Mouse (Mus musculus) adrenal gland, adult 18-20 months (tissue): ENCODE results near the gene Palm. TPM values are rescaled to one million over a fixed set of nuclear protein-coding genes. Genes with fewer than 3 reads are reported as not detected.
A peak's percentile ranks its signal among the peaks of the same experiment; 100 is the strongest.

Experiments used
- DNase-seq, 2 experiments: peaks; one replicate each; pipeline ENCODE4 v3.0.0; 2021 to 2022; ENCODE audit warnings: low spot score in 2 of 2
- total RNA-seq, 2 experiments: library from RNA; stranded (reverse); gene quantifications; 1 replicate in 1 of 2; 2 replicates in 1 of 2; pipeline ENCODE4 v1.2.3; 2021

The Palm gene
- total RNA-seq, 2 experiments from 2014 or later, result 59.4 to 62.2 TPM

DNA sequence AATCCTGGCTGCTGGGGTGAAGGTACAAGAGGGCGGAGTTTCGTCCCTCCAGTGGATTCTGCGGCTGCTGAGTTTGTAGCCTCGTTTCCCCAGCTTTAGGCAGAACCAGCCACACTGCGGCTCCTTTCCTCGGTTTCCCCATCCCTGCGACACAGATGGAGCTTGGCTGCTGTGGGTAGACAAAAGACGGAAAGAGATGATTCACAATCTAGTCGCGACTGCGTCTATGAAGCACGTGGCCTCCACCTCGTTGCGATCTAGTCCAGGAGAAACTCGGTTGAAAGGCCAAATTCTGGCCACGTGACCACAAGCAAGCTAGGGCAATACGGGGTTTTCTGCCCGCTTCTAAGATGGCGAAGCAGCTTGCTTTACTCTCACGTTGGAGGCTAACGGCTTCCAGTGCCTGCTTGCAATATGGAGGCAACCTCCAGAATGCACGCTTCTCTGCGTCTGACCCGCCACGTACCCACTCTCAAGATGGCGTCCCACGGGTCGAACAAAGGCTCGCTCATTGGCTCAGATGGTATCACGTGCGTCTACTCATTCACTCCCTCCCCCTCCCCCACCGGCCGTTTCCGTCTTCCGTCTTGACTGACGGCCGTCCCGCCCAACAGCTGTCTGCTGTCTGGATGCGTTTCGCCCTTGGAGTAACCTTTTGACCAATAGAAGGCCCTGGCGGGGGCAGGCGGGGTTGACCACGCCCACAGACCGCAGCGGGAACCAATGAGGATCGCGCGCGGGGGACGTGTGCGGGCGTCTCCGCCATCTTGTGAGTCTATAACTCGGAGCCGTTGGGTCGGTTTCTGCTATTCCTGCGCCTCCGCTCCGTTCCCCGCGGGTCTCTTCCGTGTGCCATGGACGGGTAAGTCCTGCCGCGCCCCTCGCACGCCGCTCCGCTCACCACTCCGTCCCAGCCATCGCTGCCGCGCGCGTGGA, 60.8 kb downstream of the Palm start, which contains the start of gene Ptbp1:
Ptbp1 (plus strand) TSS at position 568 of the 936 bp plus-strand sequence.
- peak; percentile 97 for DNase-seq

DNA sequence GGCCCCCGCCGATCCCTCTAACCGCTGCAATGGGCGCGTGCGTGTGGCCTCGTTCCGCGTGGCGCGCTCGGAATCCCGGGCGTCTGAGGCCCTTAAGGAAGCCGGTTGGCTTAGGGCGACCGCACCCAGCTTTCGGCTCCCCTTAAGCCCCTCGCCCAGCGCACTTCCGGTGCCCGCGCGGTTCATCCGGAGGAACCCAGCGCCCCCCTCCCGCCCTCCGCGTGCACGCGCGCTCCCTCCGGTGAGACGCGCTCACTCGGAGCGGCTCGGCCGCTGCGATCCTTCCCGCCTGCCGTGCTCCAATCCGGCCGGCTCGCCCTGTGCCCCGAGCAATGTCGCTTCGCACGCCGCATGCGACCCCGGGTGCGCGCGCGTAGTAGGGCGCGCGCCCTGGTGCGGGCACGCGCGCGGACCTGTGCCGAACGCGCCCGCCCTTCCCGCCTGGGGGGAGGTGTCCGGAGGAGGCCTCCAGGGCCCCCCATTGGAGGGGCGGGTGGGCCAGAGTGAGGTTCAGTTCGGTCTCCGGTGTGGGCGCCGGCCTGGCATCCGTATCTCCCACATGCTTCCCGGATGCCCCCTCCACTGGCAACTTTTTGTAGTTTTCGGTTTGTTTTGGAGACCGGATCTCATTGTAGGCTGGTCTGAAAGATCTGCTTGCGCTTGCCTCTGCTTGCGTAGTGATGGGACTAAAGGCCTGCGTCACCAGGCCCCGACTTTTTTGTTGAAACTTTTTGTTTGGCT, 61.6 kb downstream of the Palm start:
- peak; percentile 65 to 70 for DNase-seq

DNA sequence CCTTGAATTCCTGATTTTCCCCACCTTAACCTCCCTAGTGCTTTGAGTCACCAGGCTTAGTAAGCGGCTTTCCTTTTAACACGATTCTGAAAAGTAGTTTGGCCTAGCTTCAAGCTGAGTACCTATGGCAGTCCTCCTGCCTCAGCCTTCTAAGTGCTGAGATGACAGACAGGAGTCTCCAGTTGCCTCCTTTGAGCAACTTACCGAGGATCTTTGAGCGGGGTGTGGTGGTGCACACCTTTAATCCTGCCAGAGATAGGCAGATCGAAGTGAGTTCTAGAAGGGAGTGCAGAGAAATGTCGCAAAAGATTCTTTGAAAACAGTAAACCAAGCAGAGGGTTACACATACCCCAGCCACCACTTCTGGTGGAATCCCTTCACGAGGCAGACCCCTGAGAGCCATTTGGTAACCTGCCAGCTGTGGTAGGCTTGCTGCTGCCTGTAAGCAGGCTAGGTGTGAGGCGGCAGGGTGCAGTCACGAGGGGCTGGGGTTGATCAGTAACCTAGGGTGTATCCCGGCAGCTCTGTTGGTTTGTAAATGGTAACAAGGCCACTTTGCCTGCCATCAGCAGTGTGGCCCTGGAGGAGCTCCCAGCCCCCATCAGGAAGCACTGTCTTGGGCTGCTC, 62.3 kb downstream of the Palm start:
- peak in 1 of 2 experiments; percentile 37 for DNase-seq

DNA sequence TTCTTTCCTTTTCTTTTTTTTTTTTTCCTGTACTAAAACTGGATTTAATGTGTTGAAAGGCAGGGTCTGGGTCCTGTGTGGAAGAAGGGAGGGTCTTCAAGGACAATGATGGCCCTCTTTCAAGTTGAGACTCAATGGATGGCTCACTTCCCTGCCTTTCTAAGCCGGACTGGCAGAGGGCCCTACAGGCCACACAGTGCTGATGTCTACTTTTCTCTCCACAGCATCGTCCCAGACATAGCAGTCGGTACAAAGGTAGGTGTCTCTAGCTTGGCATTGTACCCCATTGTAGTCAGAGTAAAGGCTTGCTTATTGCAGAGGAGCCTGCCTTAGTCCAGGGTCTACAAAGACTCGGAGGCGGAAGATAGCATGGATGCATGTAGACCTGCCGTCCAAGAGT, 62.9 kb downstream of the Palm start:
- DNase-seq, result no peak

DNA sequence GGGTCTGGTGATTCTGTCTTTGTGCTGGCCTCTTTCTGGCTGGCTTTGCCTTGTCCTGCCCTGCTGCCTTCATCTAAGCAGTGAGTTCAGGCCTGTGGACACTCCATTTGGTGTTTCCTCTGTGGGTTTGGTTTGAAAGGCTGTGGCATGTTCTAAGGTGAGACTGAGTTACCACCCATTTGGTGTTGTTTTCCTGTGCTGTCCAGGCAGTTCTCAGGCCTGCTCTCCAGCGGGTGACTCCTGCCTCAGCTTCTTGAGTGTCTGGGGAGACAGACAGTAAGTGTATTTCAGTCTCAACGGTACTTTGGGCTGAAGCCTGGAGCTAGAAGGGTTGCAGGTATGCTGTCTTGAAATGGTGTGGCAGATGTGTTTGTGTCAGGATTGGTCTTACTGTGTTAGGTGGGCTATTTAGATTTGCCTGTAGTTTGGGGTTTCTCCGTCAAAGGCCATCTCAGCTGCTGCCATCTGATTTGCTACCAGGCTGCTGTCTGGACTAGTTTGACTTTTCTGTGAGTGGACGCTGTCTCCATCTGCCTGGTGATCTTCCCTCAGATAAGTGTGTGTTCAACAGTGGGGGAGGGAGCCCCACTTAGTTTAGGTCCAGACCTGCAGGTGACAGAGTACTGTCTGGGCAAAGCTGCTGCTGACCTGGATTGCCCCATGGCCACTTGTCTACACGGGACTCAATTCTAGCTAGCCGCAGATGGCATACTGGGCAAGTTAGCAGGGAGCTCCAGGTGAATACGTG, 63.5 kb downstream of the Palm start:
- no peak for DNase-seq

DNA sequence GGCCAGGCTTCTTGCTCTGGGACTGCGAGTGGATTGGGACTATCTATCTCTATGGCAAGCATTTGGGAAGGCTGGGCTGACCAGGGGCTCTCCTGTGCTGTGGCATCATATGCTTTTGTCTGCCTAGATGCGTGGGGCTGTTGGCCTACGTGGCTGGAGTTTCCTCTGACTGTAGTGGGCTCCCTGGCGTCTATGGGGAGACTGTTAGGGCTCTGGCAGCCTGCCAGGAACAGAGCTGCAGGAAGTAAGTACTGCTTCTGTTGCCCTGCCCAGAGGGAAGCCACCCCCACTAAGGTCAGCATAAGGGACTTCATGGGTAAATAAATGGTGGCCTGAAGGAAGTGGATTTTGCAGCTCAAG, 64.1 kb downstream of the Palm start:
- peak in 1 of 2 experiments; percentile 69 for DNase-seq

DNA sequence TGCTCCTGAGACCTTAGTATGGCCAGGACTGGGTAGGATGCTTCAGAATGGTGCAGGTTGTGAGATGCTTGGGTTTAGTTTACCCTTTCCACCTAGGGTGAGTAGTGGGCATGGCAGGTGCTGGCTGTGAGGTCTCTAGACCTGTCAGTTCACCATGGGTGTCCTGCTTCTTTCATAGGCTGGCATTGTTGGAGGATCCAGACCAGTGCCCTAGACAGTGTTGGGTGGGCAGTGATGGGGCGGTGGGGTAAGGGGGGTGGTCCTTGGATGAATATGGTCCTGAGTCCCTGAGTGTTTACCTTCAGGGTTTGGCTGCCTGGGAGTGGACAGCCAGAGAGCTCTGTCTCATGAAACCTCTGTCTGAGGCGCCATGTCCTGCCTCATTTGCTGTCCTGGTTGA, 64.5 kb downstream of the Palm start:
- no peak for DNase-seq

DNA sequence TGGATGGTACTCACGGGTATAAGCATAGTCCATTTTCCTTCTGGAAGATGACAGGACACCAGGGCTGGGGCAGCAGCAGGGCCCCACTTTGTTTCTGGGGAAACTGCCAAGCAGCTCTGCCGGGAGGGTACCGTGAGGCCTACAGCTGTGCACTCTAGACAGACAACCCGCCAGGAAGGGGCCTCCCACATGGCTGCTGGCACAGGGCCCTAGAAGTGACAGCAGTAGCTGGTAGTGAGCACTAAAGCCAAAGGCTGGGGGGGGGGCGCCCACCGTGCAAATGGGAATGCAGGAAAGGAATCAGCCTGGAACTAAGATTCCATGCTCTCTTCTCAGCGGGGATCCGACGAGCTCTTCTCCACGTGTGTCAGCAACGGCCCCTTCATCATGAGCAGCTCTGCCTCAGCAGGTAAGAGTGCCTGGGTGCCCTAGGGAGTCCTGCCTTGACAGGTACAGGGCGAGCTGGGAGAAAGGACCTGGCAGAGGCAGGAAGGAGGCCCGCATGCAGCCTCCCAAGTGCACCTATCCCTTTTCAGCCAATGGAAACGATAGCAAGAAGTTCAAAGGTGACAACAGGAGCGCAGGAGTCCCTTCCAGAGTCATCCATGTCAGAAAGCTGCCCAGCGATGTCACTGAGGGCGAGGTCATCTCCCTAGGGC, 65.2 kb downstream of the Palm start:
- DNase-seq, result peak in 1 of 2 experiments; percentile 53

DNA sequence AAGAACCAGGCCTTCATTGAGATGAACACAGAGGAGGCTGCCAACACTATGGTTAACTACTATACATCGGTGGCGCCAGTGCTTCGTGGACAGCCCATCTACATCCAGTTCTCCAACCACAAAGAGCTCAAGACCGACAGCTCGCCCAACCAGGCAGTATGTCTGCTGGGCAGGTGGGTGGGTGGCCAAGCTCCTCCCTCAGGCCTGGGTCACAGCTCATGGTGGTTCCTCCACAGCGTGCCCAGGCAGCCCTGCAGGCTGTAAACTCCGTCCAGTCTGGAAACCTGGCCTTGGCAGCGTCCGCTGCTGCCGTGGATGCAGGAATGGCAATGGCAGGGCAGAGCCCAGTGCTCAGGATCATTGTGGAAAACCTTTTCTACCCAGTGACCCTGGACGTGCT, 65.7 kb downstream of the Palm start:
- no peak for DNase-seq

DNA sequence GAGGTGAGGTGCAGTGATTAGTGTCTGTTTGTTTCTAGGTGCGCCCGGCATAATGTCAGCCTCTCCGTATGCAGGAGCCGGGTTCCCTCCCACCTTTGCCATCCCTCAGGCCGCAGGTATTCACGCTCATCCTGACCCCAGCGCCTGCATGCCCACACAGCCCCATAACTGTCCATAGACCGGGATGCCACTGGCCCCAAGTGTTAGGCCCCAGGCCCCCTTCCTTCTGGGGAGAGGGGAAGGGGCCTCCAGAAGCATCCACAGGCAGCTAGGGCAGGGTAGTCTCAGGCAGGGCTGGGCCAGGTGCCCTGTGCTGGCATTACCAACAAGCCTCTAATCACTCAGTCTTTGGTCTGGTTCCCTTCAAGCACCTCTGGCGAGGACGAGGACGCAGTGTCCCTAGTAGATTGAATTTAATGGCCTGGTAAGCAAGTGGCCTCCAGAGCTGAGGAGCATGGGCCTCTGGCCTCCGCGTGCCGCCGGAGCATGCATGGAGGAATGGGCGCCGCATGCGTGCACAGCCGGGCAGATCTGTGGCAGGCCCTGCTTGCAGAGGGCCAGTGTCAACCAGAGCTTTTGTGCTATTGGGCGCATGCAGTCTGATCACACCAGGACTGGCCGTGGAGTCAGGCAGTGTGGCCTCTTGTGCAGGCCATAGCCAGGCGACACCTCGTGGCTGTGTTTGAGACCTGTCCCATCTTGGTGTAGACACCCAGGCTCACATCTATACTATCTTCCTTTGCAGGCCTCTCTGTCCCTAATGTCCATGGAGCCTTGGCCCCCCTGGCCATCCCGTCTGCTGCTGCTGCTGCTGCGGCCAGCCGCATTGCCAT, 66.9 kb downstream of the Palm start:
- DNase-seq, result no peak

DNA sequence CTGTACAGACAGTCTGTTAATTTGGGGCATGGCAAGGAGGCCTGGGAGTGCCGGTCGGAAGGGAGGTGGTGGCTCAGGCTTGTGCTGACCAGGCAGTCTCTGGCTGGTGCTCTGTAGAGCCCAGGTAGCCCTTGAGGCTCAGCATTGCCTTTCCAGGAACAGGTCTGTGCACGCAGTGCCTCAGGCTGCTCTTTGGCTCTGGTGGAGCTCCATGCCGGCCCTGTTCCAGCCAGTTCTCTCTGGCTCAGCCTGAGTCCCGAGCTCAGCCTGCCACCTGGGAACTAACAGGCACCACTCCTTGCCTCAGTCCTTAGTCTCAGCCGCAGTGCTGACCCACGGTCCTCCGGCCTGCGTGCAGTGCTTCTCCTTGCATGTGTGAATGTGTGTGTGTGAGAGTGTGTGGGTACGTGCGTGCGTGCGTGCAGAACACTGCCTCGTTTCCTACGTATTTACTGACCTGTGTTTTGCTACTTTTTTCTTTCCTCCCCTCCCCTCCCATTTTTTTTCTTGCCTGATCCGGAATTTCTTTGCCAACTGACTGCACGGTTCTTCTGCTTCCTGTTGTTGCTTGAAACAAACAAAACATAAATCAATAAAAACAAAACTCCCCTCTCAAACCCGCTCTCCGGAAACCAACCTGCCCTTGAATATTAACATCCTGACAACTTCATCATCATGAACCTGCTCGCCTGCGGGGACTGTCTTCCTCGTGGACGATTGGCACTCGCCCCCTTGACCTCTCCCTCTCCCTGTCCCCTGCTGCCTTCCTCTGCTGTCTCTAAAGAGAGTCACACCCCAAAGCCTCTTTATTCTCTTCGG, 68.1 kb downstream of the Palm start:
- no peak for DNase-seq

DNA sequence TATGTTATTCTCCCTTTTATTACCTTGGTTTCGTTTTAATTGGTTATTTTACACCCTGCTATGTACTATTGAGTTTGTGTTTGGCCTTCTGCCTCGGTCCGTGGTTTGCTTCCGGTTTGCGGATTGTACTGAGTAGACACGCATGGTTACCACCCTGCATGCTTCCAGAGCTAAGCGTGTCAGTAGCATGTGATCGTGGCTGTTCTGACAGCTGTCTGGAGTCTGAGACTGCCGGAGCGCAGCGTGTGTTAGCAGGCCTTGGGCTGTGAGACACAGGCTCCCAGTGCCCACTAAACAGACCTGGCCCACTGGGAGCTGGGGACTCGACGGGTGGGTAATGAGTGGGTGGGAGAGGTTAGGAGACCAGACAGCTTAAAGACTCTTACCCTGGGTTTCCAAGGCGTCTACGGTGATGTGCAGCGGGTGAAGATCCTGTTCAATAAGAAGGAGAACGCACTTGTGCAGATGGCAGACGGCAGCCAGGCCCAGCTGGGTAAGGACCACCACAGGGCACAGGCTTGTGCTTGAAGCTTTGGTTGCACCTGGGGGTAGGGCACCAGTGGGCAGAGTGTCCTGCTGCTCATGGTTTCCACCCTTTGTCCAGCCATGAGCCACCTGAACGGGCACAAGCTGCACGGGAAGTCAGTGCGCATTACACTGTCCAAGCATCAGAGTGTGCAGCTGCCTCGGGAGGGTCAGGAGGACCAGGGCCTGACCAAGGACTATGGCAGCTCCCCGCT, 68.8 kb downstream of the Palm start:
- DNase-seq, result no peak

DNA sequence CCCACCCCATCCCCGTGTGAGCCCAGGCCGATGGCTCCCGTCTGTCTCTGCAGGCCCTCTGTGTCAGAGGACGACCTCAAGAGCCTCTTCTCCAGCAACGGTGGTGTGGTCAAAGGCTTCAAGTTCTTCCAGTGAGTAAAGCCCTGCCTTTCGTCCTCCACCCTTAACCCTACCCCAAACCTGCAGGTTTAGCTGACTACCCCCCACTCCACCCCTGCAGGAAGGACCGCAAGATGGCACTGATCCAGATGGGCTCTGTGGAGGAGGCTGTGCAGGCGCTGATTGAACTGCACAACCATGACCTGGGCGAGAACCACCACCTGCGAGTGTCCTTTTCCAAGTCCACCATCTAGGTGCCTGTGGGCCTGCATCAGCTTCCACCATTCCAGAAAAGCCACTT, 69.6 kb downstream of the Palm start:
- DNase-seq, result no peak

DNA sequence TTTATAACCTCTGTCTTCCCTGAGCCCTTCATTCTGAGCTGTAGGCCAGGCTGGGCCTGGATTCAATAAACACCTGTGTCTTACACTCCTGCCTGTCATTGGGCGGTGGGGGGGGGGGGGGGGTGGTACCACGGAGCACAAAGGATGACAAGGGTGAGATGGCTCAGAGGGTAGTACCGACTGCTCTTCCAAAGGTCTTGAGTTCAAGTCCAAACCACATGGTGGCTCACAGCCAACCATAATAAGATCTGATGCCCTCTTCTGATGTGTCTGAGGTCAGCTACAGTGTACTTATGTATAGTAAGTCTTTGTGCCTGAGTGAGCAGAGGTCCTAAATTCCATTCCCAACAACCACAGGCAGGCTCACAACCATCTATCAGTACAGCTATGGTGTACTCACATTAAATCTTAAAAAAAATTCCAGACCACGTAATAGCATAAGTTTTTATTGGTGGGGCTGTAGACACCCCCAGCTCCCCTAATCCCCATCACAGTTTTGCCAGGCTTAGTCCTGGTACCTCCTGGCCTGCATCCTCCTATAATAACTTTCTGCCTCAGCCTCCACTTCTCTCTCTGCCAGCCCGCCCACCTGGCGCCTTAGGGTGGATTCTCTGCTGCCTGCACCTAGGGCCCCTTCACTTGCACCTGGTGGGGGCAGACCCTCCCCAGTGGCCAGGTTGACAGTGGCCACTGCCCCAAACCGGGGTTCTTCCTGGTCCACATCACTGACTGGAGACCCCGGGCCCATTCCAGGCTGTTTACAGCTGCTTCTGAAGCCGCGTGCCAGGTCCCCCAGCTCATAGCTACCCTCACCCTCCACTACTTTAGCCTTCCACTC, 71.2 kb downstream of the Palm start:
- DNase-seq, result peak in 1 of 2 experiments; percentile 26

DNA sequence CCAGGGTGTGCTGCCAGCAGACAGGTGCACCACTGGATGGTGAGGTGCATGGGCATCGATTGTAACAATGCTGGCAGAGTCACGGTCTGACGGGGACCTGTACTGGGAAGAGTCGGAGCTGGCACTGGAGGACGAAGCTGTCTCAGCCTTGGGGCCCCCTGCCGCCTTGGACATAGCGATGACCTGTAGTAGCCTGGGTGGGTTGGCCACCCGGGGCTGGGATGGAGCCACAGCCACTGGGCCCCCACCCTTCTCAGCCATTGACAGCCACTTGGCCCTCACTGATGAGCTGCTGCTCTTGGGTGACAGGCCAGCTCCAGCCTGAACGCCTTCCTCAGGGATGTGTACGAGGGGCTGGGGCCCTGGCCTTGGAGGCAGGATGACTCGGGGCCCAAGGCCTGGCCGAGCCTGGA, 71.8 kb downstream of the Palm start:
- peak in 1 of 2 experiments; percentile 32 for DNase-seq

DNA sequence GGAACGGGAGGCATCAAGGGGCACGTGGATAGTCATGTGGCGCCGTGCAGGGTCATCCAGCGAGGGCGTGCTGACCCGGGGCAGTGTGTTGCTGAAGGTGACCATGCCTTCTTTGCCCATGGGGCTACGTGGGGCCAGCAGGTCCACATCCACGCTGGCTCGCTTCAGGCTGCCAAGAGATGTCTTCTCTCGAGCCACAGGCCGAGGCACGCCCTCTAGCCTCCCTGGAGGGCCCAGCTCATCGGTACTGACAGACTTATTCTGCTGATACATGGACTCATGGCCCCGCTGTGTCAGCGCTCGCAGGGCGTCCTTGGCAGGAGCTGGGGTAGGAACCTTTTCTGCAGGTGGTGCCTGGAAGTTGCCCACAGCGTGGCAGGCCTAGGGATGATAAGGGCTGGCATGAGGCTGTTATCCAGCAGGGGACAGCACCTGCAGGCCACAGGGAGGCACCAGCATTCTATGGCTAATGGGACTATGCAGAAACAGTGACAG, 72.5 kb downstream of the Palm start:
- peak in 1 of 2 experiments; percentile 35 for DNase-seq

DNA sequence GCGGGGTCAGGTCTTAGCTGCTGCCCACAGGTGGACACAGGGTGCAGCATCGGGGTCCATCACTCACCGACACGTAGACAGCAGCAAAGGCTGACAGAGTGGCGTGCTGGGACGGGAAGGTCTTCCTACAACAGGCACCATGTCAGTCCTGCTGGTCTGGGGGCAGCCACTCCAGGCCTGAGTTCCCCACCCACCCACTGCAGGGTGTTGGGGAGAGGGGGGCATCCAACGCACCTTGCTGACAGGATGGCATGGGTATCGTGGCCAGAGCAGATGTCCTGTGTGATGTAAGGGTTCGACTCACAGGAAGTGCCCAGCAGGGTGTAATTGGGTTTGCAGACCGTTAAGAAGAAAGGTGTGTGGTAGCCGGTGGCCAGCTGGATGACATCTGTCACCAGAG, 73.2 kb downstream of the Palm start:
- DNase-seq, result no peak
